Mouse (Mus musculus) T-cell, adult 66 days (primary cell): ENCODE data around the gene Gm3095. TPM values are rescaled to one million over a fixed set of nuclear protein-coding genes. Genes with fewer than 3 reads are reported as not detected.

Experiments
- total RNA-seq, 2 experiments: library from RNA; stranded (reverse); gene quantifications; 3 replicates in 1 of 2; 4 replicates in 1 of 2; pipeline ENCODE4 v1.2.4; 2023

The Gm3095 gene
- total RNA-seq: under 1 TPM in 1 of 2 experiments, not detected in 1; 0.89 TPM

GRCm38 (mm10) chr14:3963247-3963646 lies at the start of gene Gm3095:
Gene Gm3095, plus strand, starts transcription at chr14:3963547.

DNA sequence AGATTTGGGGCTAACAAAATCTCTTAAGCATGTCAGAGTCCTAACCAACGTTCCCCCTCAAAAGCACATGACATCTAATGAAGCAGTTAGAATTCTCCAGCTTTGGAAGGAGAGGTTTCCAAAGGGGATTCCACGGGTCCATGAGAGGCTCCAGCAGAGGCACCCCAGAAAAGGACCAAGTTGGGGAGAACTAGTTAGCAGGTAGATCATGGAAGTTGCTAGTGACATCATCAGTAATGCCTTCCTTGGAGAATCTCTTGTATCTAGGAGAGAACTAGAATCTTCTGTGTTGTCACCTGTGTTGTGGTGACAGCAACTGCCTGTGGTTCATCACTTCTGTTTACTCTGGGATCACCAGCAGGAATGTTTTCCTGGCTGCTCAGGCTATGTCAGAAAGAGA lies 31.9 kb upstream of the Gm3095 start, which contains the start of gene Gm3029:
Gene Gm3029 (plus strand): TSS at position 301 of the 400 bp plus-strand sequence.

GRCm38 (mm10) chr14:3998094-3998493 lies 34.7 kb downstream of the Gm3095 start, which contains the start of gene Gm3099:
Gene Gm3099, plus strand, starts transcription at chr14:3998394.

Other genes with a start within 250 kb of the Gm3095 start
- gene Gm3002, start 153.5 kb upstream of the Gm3095 start, total RNA-seq: not detected
- gene Gm3033, start 117.3 kb upstream of the Gm3095 start, total RNA-seq: not detected
- gene Gm2916, start 79.4 kb upstream of the Gm3095 start, total RNA-seq: not detected
- gene Gm3029, start 31.8 kb upstream of the Gm3095 start, total RNA-seq: not detected
- not detected for gene Gm3099, start 34.8 kb downstream of the Gm3095 start, total RNA-seq
- gene Gm5796, start 60.4 kb downstream of the Gm3095 start, total RNA-seq: not detected
- gene Gm3115, start 120.6 kb downstream of the Gm3095 start, total RNA-seq: not detected
- gene Gm8108, start 147.0 kb downstream of the Gm3095 start, total RNA-seq: 1 to 10 TPM in 1 of 2 experiments, not detected in 1; 2.4 TPM
- not detected for gene Gm3127, start 201.5 kb downstream of the Gm3095 start, total RNA-seq
- gene Gm2974, start 219.0 kb downstream of the Gm3095 start, total RNA-seq: not detected